Mouse (Mus musculus): ENCODE results near the gene Paf1. TPM values are rescaled to one million over a fixed set of nuclear protein-coding genes. Genes with fewer than 3 reads are reported as not detected.

The Paf1 gene
- polyA plus RNA-seq, 1 experiment = 81.5 TPM

- WGBS = 70% methylated on average over 13 of the region's 13 CpGs
- DNase-seq = no peak
Observed at GRCm38 (mm10) chr7:28447865-28448820, 55.4 kb downstream of the Paf1 start.

More at GRCm38 (mm10) chr7:28447865-28448820, 55.4 kb downstream of the Paf1 start:
- H3K4me3 ChIP-seq (replicated peaks; ENCODE audit: extremely low read depth, low read depth, low read length) = no peak overlapping the region
- peaks cover 3% of the 10 kb centered on the region for H3K4me1 ChIP-seq (ENCODE audit: control insufficient read depth, insufficient read depth, low read length)
- TF ChIP-seq POLR2A (IDR thresholded peaks at IDR 0.05; ENCODE audit: borderline replicate concordance, extremely low read depth, low read depth, low read length) (no peak), CTCF (IDR thresholded peaks at IDR 0.05; ENCODE audit: insufficient read depth, low read length) (no peak)

Other genes starting within 250 kb of the Paf1 start
- 32.4 and 40.9 TPM in 2 replicates for gene Fbl, start 223.2 kb upstream of the Paf1 start, polyA plus RNA-seq (2012; rRNA removed)
- gene Dyrk1b, start 213.5 kb upstream of the Paf1 start, polyA plus RNA-seq (2012; rRNA removed) = 50.1 and 53.7 TPM in 2 replicates
- 5.2 and 8.1 TPM in 2 replicates for gene Eid2, start 125.1 kb upstream of the Paf1 start, polyA plus RNA-seq (2012; rRNA removed)
- 11.9 and 15.6 TPM in 2 replicates for gene Eid2b, start 115.2 kb upstream of the Paf1 start, polyA plus RNA-seq (2012; rRNA removed)
- gene Selenov, start 101.8 kb upstream of the Paf1 start, polyA plus RNA-seq (2012; rRNA removed) = not detected in 2 replicates
- 0.12 and 0.20 TPM in 2 replicates for gene Dll3, start 90.7 kb upstream of the Paf1 start, polyA plus RNA-seq (2012; rRNA removed)
- 38.8 and 44.4 TPM in 2 replicates for gene Timm50, start 80.9 kb upstream of the Paf1 start, polyA plus RNA-seq (2012; rRNA removed)
- 98.7 and 109 TPM in 2 replicates for gene Supt5, start 54.2 kb upstream of the Paf1 start, polyA plus RNA-seq (2012; rRNA removed)
- 529 and 774 TPM in 2 replicates for gene Rps16, start 42.3 kb upstream of the Paf1 start, polyA plus RNA-seq (2012; rRNA removed)
- 37.5 and 40.0 TPM in 2 replicates for gene Plekhg2, start 20.4 kb upstream of the Paf1 start, polyA plus RNA-seq (2012; rRNA removed)
- 83.3 and 136 TPM in 2 replicates for gene Zfp36, start 12.7 kb upstream of the Paf1 start, polyA plus RNA-seq (2012; rRNA removed)
- gene Med29, start 243 bp upstream of the Paf1 start, polyA plus RNA-seq (2012; rRNA removed) = 37.3 and 39.2 TPM in 2 replicates
- gene Gmfg, start 44.5 kb downstream of the Paf1 start, polyA plus RNA-seq (2012; rRNA removed) = 24.2 and 24.3 TPM in 2 replicates
- 5.5 and 7.0 TPM in 2 replicates for gene Lrfn1, start 59.0 kb downstream of the Paf1 start, polyA plus RNA-seq (2012; rRNA removed)
- gene Ifnl2, start 117.5 kb downstream of the Paf1 start, polyA plus RNA-seq (2012; rRNA removed) = not detected in 2 replicates
- not detected in 2 replicates for gene Ifnl3, start 129.9 kb downstream of the Paf1 start, polyA plus RNA-seq (2012; rRNA removed)
- gene Sycn, start 147.9 kb downstream of the Paf1 start, polyA plus RNA-seq (2012; rRNA removed) = 27.0 TPM in 1 of 2 replicates, not detected in the other
- 0.53 and 27.0 TPM in 2 replicates for gene Nccrp1, start 154.3 kb downstream of the Paf1 start, polyA plus RNA-seq (2012; rRNA removed)
- gene Samd4b, start 205.2 kb downstream of the Paf1 start, polyA plus RNA-seq (2012; rRNA removed) = 93.9 and 112 TPM in 2 replicates
- gene Pak4, start 205.2 kb downstream of the Paf1 start, polyA plus RNA-seq (2012; rRNA removed) = 66.7 and 76.0 TPM in 2 replicates
- 0.41 and 16.5 TPM in 2 replicates for gene Acp7, start 238.4 kb downstream of the Paf1 start, polyA plus RNA-seq (2012; rRNA removed)

Measured in lung, adult 2 months (tissue).